8 mouse cellular contexts compared by ENCODE assay signal in genomic region chr11:115224889-115225288, GRCm38 (mm10). TPM values are rescaled to one million over a fixed set of nuclear protein-coding genes. Genes with fewer than 3 reads are reported as not detected.
A peak's percentile ranks its signal among the peaks of the same experiment; 100 is the strongest.
DNase-seq lines count a peak whose midpoint lies in the region; ATAC-seq lines count a peak whose summit lies in the region.

No protein-coding gene starts in this region.

- DNase-seq in heart, postnatal 10 days: peak; percentile 65 to 80
- peak; percentile 22 for DNase-seq in urinary bladder, postnatal 14 days (ENCODE audit: low spot score)
- no peak for DNase-seq in urinary bladder, postnatal 4 days (ENCODE audit: low spot score in 2 of 2)
- DNase-seq in cerebellum, postnatal 14 days: peak; percentile 72 to 88
- peak; percentile 81 for DNase-seq in heart, postnatal 4 days
- peak; percentile 82 for DNase-seq in lung, postnatal 36 days
- DNase-seq in Muller cell, postnatal 12 days (ENCODE audit: inconsistent ontology term): no peak

- ATAC-seq in heart, embryonic 11.5 days (replicated peaks; ENCODE audit: insufficient number of reproducible peaks, low FRiP score, low TSS enrichment): no peak

- H3K9ac ChIP-seq in heart, embryonic 11.5 days (ENCODE audit: low read depth, low read length): no peak overlapping the region

- H3K36me3 ChIP-seq in heart, embryonic 11.5 days (ENCODE audit: control insufficient read depth, insufficient read depth, low read length): no peaks in the 10 kb centered on the region

- no peak overlapping the region for H3K4me2 ChIP-seq in heart, embryonic 11.5 days

- WGBS in heart, embryonic 11.5 days (ENCODE audit: insufficient replicate concordance): 39% methylated on average over 8 of the region's 8 CpGs

- H3K9me3 ChIP-seq in heart, embryonic 11.5 days (replicated peaks; ENCODE audit: control insufficient read depth, low read length): no peaks in the 10 kb centered on the region

- H3K4me1 ChIP-seq in heart, embryonic 11.5 days (ENCODE audit: control insufficient read depth, insufficient read depth, low read length): peaks cover 82% of the 10 kb centered on the region

- H3K4me3 ChIP-seq in heart, embryonic 11.5 days (ENCODE audit: low read depth, low read length): no peak overlapping the region

- H3K27ac ChIP-seq in heart, embryonic 11.5 days (ENCODE audit: low read depth, low read length): no peak overlapping the region

- H3K27me3 ChIP-seq in heart, embryonic 11.5 days (ENCODE audit: control insufficient read depth, insufficient read depth, low read length): no peaks in the 10 kb centered on the region; the same call in 1 of the 2 replicates

- intact Hi-C loops in heart, postnatal 10 days (cut with DNase I): loop anchor here (5.0 kb wide), 1 partner anchor 47 kb away; no protein-coding TSS in a partner anchor

RNA-seq across cellular contexts. Expression of gene Nat9, which starts 37.2 kb away (rescaled TPM):
- total RNA-seq in heart, postnatal 10 days (2021): 10 to 100 TPM; 14.8 to 19.9 TPM
- 13.7 and 15.7 TPM in 2 replicates for polyA plus RNA-seq in heart, embryonic 11.5 days (2014; fragmentation: Nextera tagmentation; extraction: Ambion mirVana)
- 10 to 100 TPM; 11.9 to 12.0 TPM for total RNA-seq in heart, postnatal 4 days (2021)

RNA-seq across cellular contexts. Expression of gene Tmem104, which starts 37.6 kb away (rescaled TPM):
- total RNA-seq in heart, postnatal 10 days (2021): 10 to 100 TPM; 10.9 TPM
- polyA plus RNA-seq in heart, embryonic 11.5 days (2014; fragmentation: Nextera tagmentation; extraction: Ambion mirVana): 7.5 and 8.2 TPM in 2 replicates
- total RNA-seq in heart, postnatal 4 days (2021): 1 to 10 TPM; 5.2 to 9.3 TPM

RNA-seq across cellular contexts. Expression of gene Grin2c, which starts 42.2 kb away (rescaled TPM):
- total RNA-seq in heart, postnatal 10 days (2021): not detected
- 0.13 TPM in 1 of 2 replicates, not detected in the other for polyA plus RNA-seq in heart, embryonic 11.5 days (2014; fragmentation: Nextera tagmentation; extraction: Ambion mirVana)
- total RNA-seq in heart, postnatal 4 days (2021): under 1 TPM; 0.12 to 0.18 TPM

RNA-seq across cellular contexts. Expression of gene Fdxr, which starts 52.0 kb away (rescaled TPM):
- 1 to 10 TPM; 7.7 to 9.1 TPM for total RNA-seq in heart, postnatal 10 days (2021)
- 10.0 and 12.0 TPM in 2 replicates for polyA plus RNA-seq in heart, embryonic 11.5 days (2014; fragmentation: Nextera tagmentation; extraction: Ambion mirVana)
- 1 to 10 TPM; 7.5 to 9.5 TPM for total RNA-seq in heart, postnatal 4 days (2021)

Comparison
In these comparisons a context has a peak if more than half of its experiments do, and no peak if none do; other contexts are left out.
1. DNase-seq: peak in heart, postnatal 10 days (2 of 2), urinary bladder, postnatal 14 days (single experiment), cerebellum, postnatal 14 days (2 of 2), heart, postnatal 4 days (single experiment) and lung, postnatal 36 days (single experiment); none in urinary bladder, postnatal 4 days (0 of 2) and Muller cell, postnatal 12 days (single experiment).